Mouse (Mus musculus) 416B (cell line): Measurements from ENCODE around the gene Tmod4.

Experiments used
- DNase-seq: peaks from one replicate; pipeline ENCODE4 v3.0.0; 2011; ENCODE audit warnings: low read depth

Gene Tmod4

GRCm38 (mm10) chr3:95136336-95136735, 12.1 kb downstream of the Tmod4 start:
- DNase-seq, result peak; percentile 43

GRCm38 (mm10) chr3:95139586-95140288, 15.5 kb downstream of the Tmod4 start:
- DNase-seq, result no peak

- DNase-seq, result no peak
Observed at GRCm38 (mm10) chr3:95140289-95140595, 16.0 kb downstream of the Tmod4 start.

- DNase-seq, result no peak
Observed at GRCm38 (mm10) chr3:95140795-95141194, 16.5 kb downstream of the Tmod4 start.

- DNase-seq, result peak; percentile 88
Observed at GRCm38 (mm10) chr3:95141474-95141873, 17.2 kb downstream of the Tmod4 start.

GRCm38 (mm10) chr3:95141952-95142616, 17.8 kb downstream of the Tmod4 start, which contains the start of gene Tnfaip8l2:
TSS of gene Tnfaip8l2 (minus strand) at chr3:95142360.
- peak; percentile 85 for DNase-seq

- peak; percentile 84 for DNase-seq
Observed at GRCm38 (mm10) chr3:95142617-95143011, 18.3 kb downstream of the Tmod4 start.

- no peak for DNase-seq
Observed at GRCm38 (mm10) chr3:95147924-95148323, 23.6 kb downstream of the Tmod4 start.

- peak; percentile 83 for DNase-seq
Observed at GRCm38 (mm10) chr3:95153874-95154273, 29.6 kb downstream of the Tmod4 start.

GRCm38 (mm10) chr3:95159511-95159986, 35.3 kb downstream of the Tmod4 start:
- DNase-seq, result peak; percentile 16

- DNase-seq, result peak; percentile 85
Observed at GRCm38 (mm10) chr3:95159987-95160963, 36.0 kb downstream of the Tmod4 start, which contains the start of gene Sema6c. TSS of gene Sema6c (plus strand) at chr3:95160457.

GRCm38 (mm10) chr3:95161041-95161551, 36.8 kb downstream of the Tmod4 start:
- no peak for DNase-seq

GRCm38 (mm10) chr3:95161618-95162344, 37.5 kb downstream of the Tmod4 start:
- DNase-seq, result no peak

- no peak for DNase-seq
Observed at GRCm38 (mm10) chr3:95162345-95162628, 38.0 kb downstream of the Tmod4 start.

- DNase-seq, result no peak
Observed at GRCm38 (mm10) chr3:95163419-95164255, 39.4 kb downstream of the Tmod4 start.

GRCm38 (mm10) chr3:95164256-95164550, 39.9 kb downstream of the Tmod4 start:
- no peak for DNase-seq

- no peak for DNase-seq
Observed at GRCm38 (mm10) chr3:95164840-95165239, 40.6 kb downstream of the Tmod4 start.

- no peak for DNase-seq
Observed at GRCm38 (mm10) chr3:95169996-95170395, 45.7 kb downstream of the Tmod4 start.

GRCm38 (mm10) chr3:95171105-95171504, 46.8 kb downstream of the Tmod4 start:
- DNase-seq, result no peak

GRCm38 (mm10) chr3:95172526-95173255, 48.4 kb downstream of the Tmod4 start:
- no peak for DNase-seq
